Mouse (Mus musculus) forebrain, embryonic 14.5 days (tissue): ENCODE measurements around the gene Cabp4. TPM values are rescaled to one million over a fixed set of nuclear protein-coding genes. Genes with fewer than 3 reads are reported as not detected.

ENCODE experiments used
- ATAC-seq: fragments of 200-750 bp; cut with Nextera tagmentation; 2 replicates; pipeline ENCODE4 v1.8.0; 2017; ENCODE audit warnings: mild to moderate bottlenecking, moderate library complexity
- DNase-seq: peaks from one replicate; pipeline ENCODE4 v3.0.0-alpha.2; 2015; ENCODE audit warnings: low spot score
- H3K27ac ChIP-seq: fragments of 300-500 bp; sonication (generic); 2 replicates; pipeline ENCODE4 v1.5.1; 2014; ENCODE audit warnings: low read depth, mild to moderate bottlenecking, control low read depth, low read length, moderate library complexity
- H3K27me3 ChIP-seq: fragments of 300-500 bp; sonication (generic); replicated peaks from 2 replicates; pipeline ENCODE4 v1.6.1; 2014; ENCODE audit warnings: low read length, control low read depth, mixed read lengths; ENCODE audit not compliant: control insufficient read depth, insufficient read depth
- H3K36me3 ChIP-seq: fragments of 300-500 bp; sonication (generic); 2 replicates; pipeline ENCODE4 v1.6.1; 2014; ENCODE audit warnings: low read length, control low read depth; ENCODE audit not compliant: control insufficient read depth, insufficient read depth
- H3K4me1 ChIP-seq: fragments of 300-500 bp; sonication (generic); 2 replicates; pipeline ENCODE4 v1.6.1; 2014; ENCODE audit warnings: antibody characterized with exemption, low read length, control low read depth; ENCODE audit not compliant: control insufficient read depth, insufficient read depth
- H3K4me2 ChIP-seq: fragments of 300-500 bp; sonication (generic); 2 replicates; pipeline ENCODE4 v1.6.1; 2014; ENCODE audit warnings: mild to moderate bottlenecking, control low read depth, low read length
- H3K4me3 ChIP-seq: fragments of 300-500 bp; sonication (generic); 2 replicates; pipeline ENCODE4 v1.5.1; 2014; ENCODE audit warnings: low read depth, low read length, control low read depth
- H3K9ac ChIP-seq: fragments of 300-500 bp; sonication (generic); 2 replicates; pipeline ENCODE4 v1.6.1; 2014; ENCODE audit warnings: mild to moderate bottlenecking, low read length, control low read depth, moderate library complexity
- H3K9me3 ChIP-seq: fragments of 300-500 bp; sonication (generic); replicated peaks from 2 replicates; pipeline ENCODE4 v1.6.1; 2016; ENCODE audit warnings: low read length, control low read depth, mixed read lengths; ENCODE audit not compliant: control insufficient read depth
- WGBS: fragments of 180-500 bp; shearing (Covaris S2); extraction: QIAGEN DNeasy Blood & Tissue Kit; methylation state at CpG from one replicate; pipeline ENCODE4 v1.1.7; 2014; 5-methylcytosine and 5-hydroxymethylcytosine counted together
- polyA plus RNA-seq: library from polyadenylated mRNA; unstranded; fragments of >200 nt; fragmentation: Nextera tagmentation; extraction: Ambion mirVana; gene quantifications from 2 replicates; pipeline ENCODE4 v1.2.1, GENCODE M21; 2014

The Cabp4 gene
- polyA plus RNA-seq, 1 experiment from 2014 or later = 0.08 TPM

- no peak overlapping the region for H3K9ac ChIP-seq
- H3K4me2 ChIP-seq = no peak overlapping the region
- DNase-seq (no peak), ATAC-seq (no peak)
- no peaks in the 10 kb centered on the region for H3K27me3 ChIP-seq
- H3K27ac ChIP-seq = no peak overlapping the region
- 65% methylated on average over 15 of the region's 15 CpGs for WGBS
- no peaks in the 10 kb centered on the region for H3K9me3 ChIP-seq
- H3K4me3 ChIP-seq = no peak overlapping the region
- no peaks in the 10 kb centered on the region for H3K4me1 ChIP-seq
- H3K36me3 ChIP-seq = no peaks in the 10 kb centered on the region
Measured at GRCm38 (mm10) chr19:4184976-4185975, 41.4 kb upstream of the Cabp4 start.

DNA sequence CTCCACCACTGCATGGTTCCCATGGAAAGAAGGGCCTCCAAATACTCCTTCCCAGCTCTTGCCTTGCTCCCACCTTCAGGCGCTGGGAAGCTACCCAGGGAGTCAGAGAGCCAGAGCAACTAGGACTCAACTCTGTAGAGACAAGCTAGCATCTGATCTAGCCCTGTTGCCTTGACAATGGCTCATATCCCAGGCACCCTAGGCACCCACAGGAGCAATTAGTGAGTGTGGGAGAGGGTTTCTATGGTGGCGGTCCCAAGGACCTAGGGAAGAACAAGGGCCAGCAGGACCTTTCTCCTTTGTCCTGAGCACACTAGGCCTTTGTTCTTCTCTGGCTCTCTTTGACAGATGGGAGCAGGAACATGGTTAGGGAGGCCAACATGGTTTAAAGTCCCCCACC, 39.9 kb upstream of the Cabp4 start:
- no peak overlapping the region for H3K4me3 ChIP-seq
- no peaks in the 10 kb centered on the region for H3K36me3 ChIP-seq
- H3K4me1 ChIP-seq = no peaks in the 10 kb centered on the region
- WGBS = 65% methylated on average over 2 of the region's 2 CpGs
- no peak overlapping the region for H3K4me2 ChIP-seq
- no peak for DNase-seq
- H3K27me3 ChIP-seq = no peaks in the 10 kb centered on the region
- no peak for ATAC-seq
- no peak overlapping the region for H3K27ac ChIP-seq
- H3K9ac ChIP-seq = no peak overlapping the region
- H3K9me3 ChIP-seq = no peaks in the 10 kb centered on the region

DNA sequence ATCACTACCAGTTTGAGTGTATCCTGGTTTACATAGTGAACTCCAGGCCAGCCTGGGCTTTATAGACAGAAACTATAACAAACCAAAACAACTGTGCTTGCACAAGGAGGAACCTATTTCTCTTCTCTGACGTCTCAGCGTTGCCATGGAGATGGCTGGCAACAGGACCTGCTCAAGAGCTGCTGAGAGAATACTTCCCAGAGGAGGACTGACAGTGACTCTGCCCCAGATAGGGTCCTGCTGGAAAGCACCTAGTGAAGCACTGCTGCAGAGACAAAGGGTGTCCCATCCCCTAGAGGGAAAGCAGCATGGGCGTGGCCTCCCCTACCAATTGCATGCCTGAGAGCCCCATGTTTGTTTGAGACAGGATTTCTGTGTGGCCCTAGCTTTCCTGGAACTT, 38.1 kb upstream of the Cabp4 start:
- no peak overlapping the region for H3K4me2 ChIP-seq
- WGBS = 35% methylated on average over 3 of the region's 3 CpGs
- no peak overlapping the region for H3K9ac ChIP-seq
- no peak; the same call in 1 of the 2 replicates for ATAC-seq
- no peaks in the 10 kb centered on the region for H3K36me3 ChIP-seq
- H3K27ac ChIP-seq = no peak overlapping the region
- no peaks in the 10 kb centered on the region for H3K27me3 ChIP-seq
- no peaks in the 10 kb centered on the region for H3K9me3 ChIP-seq
- peak; percentile 75 for DNase-seq
- no peaks in the 10 kb centered on the region for H3K4me1 ChIP-seq
- H3K4me3 ChIP-seq = no peak overlapping the region

- Histone ChIP-seq H3K27me3 (no peaks in the 10 kb centered on the region), H3K36me3 (no peaks in the 10 kb centered on the region), H3K4me3 (no peak overlapping the region), H3K27ac (no peak overlapping the region), H3K4me1 (peaks cover 4% of the 10 kb centered on the region), H3K9me3 (no peaks in the 10 kb centered on the region), H3K9ac (no peak overlapping the region), H3K4me2 (no peak overlapping the region)
- ATAC-seq (no peak), DNase-seq (no peak)
- 90% methylated on average over 7 of the region's 7 CpGs for WGBS
Measured at GRCm38 (mm10) chr19:4180411-4180810, 36.6 kb upstream of the Cabp4 start.

DNA sequence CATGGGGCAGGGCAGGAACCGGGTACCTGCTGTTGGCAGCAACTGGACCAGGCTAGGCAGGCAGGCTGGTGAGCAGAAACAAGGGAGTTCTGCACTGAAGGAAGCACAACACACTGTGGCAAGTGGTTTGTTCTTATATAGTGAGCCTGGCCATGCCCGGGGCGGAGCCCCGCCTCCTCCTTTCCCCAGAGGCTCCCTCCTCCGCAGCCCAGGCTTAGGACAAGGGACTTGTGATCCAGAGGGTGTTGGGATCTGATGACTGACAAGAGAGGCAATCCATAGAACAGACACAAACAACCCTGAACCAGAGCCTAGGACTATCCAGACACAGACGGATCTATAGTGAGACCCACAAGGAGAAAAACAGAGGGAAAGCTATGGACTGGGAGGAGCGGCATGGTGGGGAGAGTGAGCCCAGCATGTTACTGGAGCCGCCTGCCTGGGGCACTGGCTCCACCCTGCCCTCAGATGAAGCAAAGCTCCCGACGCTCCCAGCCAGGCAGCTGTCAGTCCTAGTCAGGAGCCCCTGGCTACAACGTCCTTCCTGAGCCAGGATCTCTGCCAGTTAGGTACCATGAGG, 31.6 kb upstream of the Cabp4 start, which contains the start of gene Carns1:
Gene Carns1 (minus strand): TSS at position 112 of the 580 bp plus-strand sequence.
- no peaks in the 10 kb centered on the region for H3K36me3 ChIP-seq
- peak; percentile 57; the same call in 1 of the 2 replicates for ATAC-seq
- no peak within 1 kb of the TSS for H3K27ac ChIP-seq
- no peaks in the 10 kb centered on the region for H3K9me3 ChIP-seq
- H3K4me2 ChIP-seq = peak within 1 kb of the TSS; percentile 28
- no peak within 1 kb of the TSS for H3K4me3 ChIP-seq
- no peaks in the 10 kb centered on the region for H3K27me3 ChIP-seq
- 4% methylated on average over 11 of the region's 11 CpGs for WGBS
- H3K9ac ChIP-seq = peak within 1 kb of the TSS; percentile 43; the same call in 1 of the 2 replicates
- peaks cover 7% of the 10 kb centered on the region for H3K4me1 ChIP-seq
- DNase-seq = no peak

DNA sequence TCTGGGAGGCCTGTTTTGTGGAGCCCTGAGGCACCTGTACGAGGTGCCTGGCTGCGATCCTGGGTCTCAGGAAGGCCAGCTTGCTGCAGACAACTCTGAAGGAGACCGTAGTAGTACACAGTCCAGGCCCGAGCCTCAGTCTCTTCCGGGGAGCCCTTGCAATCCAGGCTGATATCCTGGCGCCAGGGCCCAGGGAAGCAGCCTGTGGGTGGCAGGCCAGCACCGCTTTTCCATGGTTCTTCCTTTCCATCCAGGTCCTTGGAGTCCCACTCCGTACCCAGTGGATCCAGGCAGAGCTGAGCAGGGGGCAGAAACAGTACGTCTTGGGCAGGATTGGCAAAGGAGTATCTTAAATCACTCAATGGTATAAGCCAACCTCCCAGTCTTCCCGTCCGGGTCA, 29.1 kb upstream of the Cabp4 start:
- no peak overlapping the region for H3K4me2 ChIP-seq
- ATAC-seq (no peak), DNase-seq (no peak)
- no peak overlapping the region for H3K9ac ChIP-seq
- WGBS = 58% methylated on average over 11 of the region's 11 CpGs
- H3K36me3 ChIP-seq = no peaks in the 10 kb centered on the region
- no peak overlapping the region for H3K27ac ChIP-seq
- H3K4me1 ChIP-seq = peaks cover 7% of the 10 kb centered on the region
- no peaks in the 10 kb centered on the region for H3K27me3 ChIP-seq
- no peak overlapping the region for H3K4me3 ChIP-seq
- no peaks in the 10 kb centered on the region for H3K9me3 ChIP-seq

DNA sequence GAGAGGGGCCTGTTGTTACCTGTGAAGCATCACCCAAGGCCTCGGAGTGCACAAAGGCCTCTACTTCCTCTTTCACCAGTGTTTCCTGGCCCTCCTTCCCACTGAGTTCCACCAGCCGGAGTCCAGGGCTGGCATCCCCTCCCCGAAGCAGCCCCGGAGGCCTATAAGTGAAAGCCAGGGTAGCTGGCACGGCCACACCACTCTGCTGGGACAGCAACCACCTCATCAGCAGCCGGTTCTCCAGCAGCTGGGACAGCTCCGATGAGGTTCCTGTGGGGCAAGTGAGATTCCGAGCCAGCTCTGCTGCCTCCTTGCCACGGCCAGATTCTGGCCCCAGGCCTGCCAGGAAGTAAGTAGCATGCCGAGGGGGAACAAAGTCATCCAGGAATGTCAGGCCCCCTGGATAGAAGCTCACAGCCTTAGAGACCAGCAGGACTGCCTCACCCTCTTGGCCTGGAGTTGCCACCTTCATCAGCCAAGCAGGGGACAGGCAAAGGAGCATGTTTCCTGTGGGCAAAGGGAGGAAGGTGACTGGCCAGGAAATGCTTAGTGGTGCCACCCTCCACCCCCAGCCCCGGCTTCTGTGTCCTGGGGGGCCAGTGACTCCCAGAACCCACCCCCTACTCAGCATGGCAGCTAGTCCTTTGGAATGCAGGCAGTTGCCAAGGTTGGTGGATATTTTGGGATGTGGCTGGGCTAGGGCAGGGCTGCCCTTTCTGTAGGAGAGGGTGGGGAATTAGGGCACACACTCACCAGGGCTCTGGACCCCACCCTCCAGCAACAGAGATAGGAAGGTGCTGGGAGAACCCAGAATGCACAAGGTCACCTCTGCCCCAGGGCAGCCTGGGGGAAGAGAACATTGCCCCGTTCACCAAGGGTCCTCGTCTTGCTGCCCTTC, 27.8 kb upstream of the Cabp4 start:
- H3K9ac ChIP-seq = 0 out of 2 replicates have a peak overlapping the region, but pooled peaks have one; percentile 21
- H3K4me1 ChIP-seq = peaks cover 7% of the 10 kb centered on the region
- no peak overlapping the region for H3K27ac ChIP-seq
- WGBS = 73% methylated on average over 13 of the region's 13 CpGs
- no peak overlapping the region for H3K4me3 ChIP-seq
- no peaks in the 10 kb centered on the region for H3K27me3 ChIP-seq
- no peaks in the 10 kb centered on the region for H3K9me3 ChIP-seq
- DNase-seq (no peak), ATAC-seq (no peak)
- H3K4me2 ChIP-seq = no peak overlapping the region
- no peaks in the 10 kb centered on the region for H3K36me3 ChIP-seq

- H3K27ac ChIP-seq = no peak overlapping the region
- no peaks in the 10 kb centered on the region for H3K36me3 ChIP-seq
- H3K9me3 ChIP-seq = no peaks in the 10 kb centered on the region
- ATAC-seq (no peak), DNase-seq (no peak)
- no peak overlapping the region for H3K4me3 ChIP-seq
- 90% methylated on average over 10 of the region's 10 CpGs for WGBS
- H3K27me3 ChIP-seq = no peaks in the 10 kb centered on the region
- no peak overlapping the region for H3K9ac ChIP-seq
- no peak overlapping the region for H3K4me2 ChIP-seq
- peaks cover 7% of the 10 kb centered on the region for H3K4me1 ChIP-seq
Measured at GRCm38 (mm10) chr19:4170723-4171392, 27.0 kb upstream of the Cabp4 start.
